In the genomic region with DNA sequence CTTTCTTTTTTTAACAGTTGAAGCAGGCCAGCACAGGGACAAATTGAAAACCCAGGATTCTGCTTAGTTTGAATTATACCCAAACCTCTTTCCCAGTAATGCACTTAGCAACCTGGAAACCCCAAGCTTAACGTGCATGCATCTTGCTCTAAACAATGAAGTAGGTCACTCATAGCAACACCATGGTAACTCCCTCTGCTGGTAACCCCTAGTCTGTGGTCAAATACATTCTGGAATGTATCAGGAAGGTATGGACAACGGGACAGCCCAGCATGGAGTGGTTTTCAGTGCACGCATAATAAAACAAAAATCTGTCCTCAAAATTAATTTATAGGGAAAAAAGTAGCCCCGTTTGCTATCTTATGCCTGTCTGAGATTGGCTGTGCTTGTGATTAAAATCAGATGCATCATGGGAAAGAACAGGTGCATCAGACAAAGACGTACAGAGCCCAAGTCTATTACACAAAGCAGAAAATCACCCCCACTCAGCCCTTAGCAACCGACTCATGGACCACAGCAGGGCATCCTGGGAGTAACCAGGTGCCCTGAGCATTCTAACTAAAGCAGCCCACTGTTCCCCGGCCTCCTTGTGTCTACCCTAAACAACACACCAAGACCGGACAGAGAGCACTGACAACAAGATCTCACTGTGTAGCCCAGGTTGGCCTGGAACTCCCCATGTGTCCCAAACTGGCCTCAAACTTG, we compare ENCODE assay signal across 15 mouse cellular contexts.
DNase-seq lines count a peak whose midpoint lies in the region; ATAC-seq and TF ChIP-seq lines count a peak whose summit lies in the region.
"Had no signal": no experiment of that assay in that cellular context is flagged by ENCODE, and none has a peak within 500 bp of the region (broad histone marks: within the 10 kb centered on the region; RNA-seq: fewer than 3 reads in every experiment).

No protein-coding gene starts in this region.

- no peaks in the 10 kb centered on the region for H3K36me3 ChIP-seq in hindbrain, embryonic 14.5 days (replicated peaks; ENCODE audit: control insufficient read depth, insufficient read depth)
- H3K36me3 ChIP-seq: heart, embryonic 15.5 days; liver, embryonic 12.5 days had no signal

- peaks cover 11% of the 10 kb centered on the region for H3K4me1 ChIP-seq in hindbrain, embryonic 14.5 days (replicated peaks; ENCODE audit: control insufficient read depth, insufficient read depth, low read length)
- H3K4me1 ChIP-seq: liver, embryonic 12.5 days had no signal

- H3K27ac ChIP-seq in layer of hippocampus, adult 2 months: no peak overlapping the region
- H3K27ac ChIP-seq in hindbrain, embryonic 14.5 days: peak overlapping the region; percentile 38; the same call in 1 of the 2 replicates
- H3K27ac ChIP-seq: gastrocnemius, adult 2 months; heart, embryonic 15.5 days; liver, embryonic 12.5 days had no signal

- 32% methylated on average over 8 of the region's 8 CpGs for WGBS in hindbrain, embryonic 14.5 days

- no peaks in the 10 kb centered on the region for H3K9me3 ChIP-seq in hindbrain, embryonic 14.5 days (ENCODE audit: control insufficient read depth, low read length)
- H3K9me3 ChIP-seq: heart, embryonic 15.5 days; liver, embryonic 12.5 days had no signal

- peak; percentile 34 for TF ChIP-seq CTCF in layer of hippocampus, adult 2 months (conservative IDR thresholded peaks at IDR 0.05)

- H3K4me3 ChIP-seq in layer of hippocampus, adult 2 months: no peak overlapping the region
- no peak overlapping the region for H3K4me3 ChIP-seq in hindbrain, embryonic 14.5 days (replicated peaks; ENCODE audit: low read length)
- H3K4me3 ChIP-seq: erythroblast, embryonic 14.5 days; gastrocnemius, adult 2 months; heart, embryonic 15.5 days; liver, embryonic 12.5 days had no signal

- H3K4me2 ChIP-seq in hindbrain, embryonic 14.5 days (replicated peaks): no peak overlapping the region
- H3K4me2 ChIP-seq: heart, embryonic 15.5 days; liver, embryonic 12.5 days had no signal

- no peak overlapping the region for H3K9ac ChIP-seq in hindbrain, embryonic 14.5 days
- H3K9ac ChIP-seq: heart, embryonic 15.5 days; liver, embryonic 12.5 days had no signal

- H3K27me3 ChIP-seq in hindbrain, embryonic 14.5 days (ENCODE audit: control insufficient read depth, insufficient read depth, low read length): no peaks in the 10 kb centered on the region
- H3K27me3 ChIP-seq: heart, embryonic 15.5 days had no signal

- ATAC-seq in hindbrain, embryonic 14.5 days (ENCODE audit: low FRiP score): peak; percentile 54; the same call in 1 of the 2 replicates
- ATAC-seq: liver, embryonic 12.5 days had no signal

- peak; percentile 29 for DNase-seq in embryo, embryonic 10 days (ENCODE audit: low spot score)
- no peak for DNase-seq in embryo, embryonic 9.5 days (ENCODE audit: extremely low spot score)
- no peak for DNase-seq in layer of hippocampus, adult 2 months (ENCODE audit: low spot score in 2 of 2)
- DNase-seq in layer of hippocampus, adult 9-11 months: no peak
- no peak for DNase-seq in hindbrain, embryonic 14.5 days (ENCODE audit: low spot score)
- DNase-seq in retina, postnatal 1 day: peak; percentile 46
- DNase-seq in thymus, postnatal 10 days (ENCODE audit: low spot score in 2 of 2): no peak
- DNase-seq in urinary bladder, postnatal 36 days (ENCODE audit: low spot score in 2 of 2): no peak
- DNase-seq: cerebellum, adult 18-20 months; gastrocnemius, adult 2 months; kidney, postnatal 10 days; right cerebral cortex, postnatal 4 days had no signal

Comparison
In these comparisons a context has a peak if more than half of its experiments do, and no peak if none do; other contexts are left out.
1. DNase-seq: peak in embryo, embryonic 10 days (single experiment) and retina, postnatal 1 day (single experiment); none in embryo, embryonic 9.5 days (single experiment), layer of hippocampus, adult 2 months (0 of 2), layer of hippocampus, adult 9-11 months (single experiment), hindbrain, embryonic 14.5 days (single experiment), thymus, postnatal 10 days (0 of 2) and urinary bladder, postnatal 36 days (0 of 2).